Comparison of ENCODE assay signal across 9 mouse cellular contexts in genomic region chr2:134527419-134528114, GRCm38 (mm10). TPM values are rescaled to one million over a fixed set of nuclear protein-coding genes. Genes with fewer than 3 reads are reported as not detected.
A peak's percentile ranks its signal among the peaks of the same experiment; 100 is the strongest.
DNase-seq lines count a peak whose midpoint lies in the region; ATAC-seq and TF ChIP-seq lines count a peak whose summit lies in the region.
"Had no signal": no experiment of that assay in that cellular context is flagged by ENCODE, and none has a peak within 500 bp of the region (broad histone marks: within the 10 kb centered on the region; RNA-seq: fewer than 3 reads in every experiment).

No protein-coding gene starts in this region.

- H3K27ac ChIP-seq in left cerebral cortex, adult 2 months, result no peak overlapping the region

- no peaks in the 10 kb centered on the region for H3K79me2 ChIP-seq in myocyte (ENCODE audit: control insufficient read depth, insufficient read depth)

- no peak for TF ChIP-seq CTCF in left cerebral cortex, adult 2 months (IDR thresholded peaks at IDR 0.05)

- no peak for TF ChIP-seq POLR2A in myocyte (IDR thresholded peaks at IDR 0.05; ENCODE audit: insufficient read length, low read depth)

- no peaks in the 10 kb centered on the region for H3K36me3 ChIP-seq in myocyte (ENCODE audit: control insufficient read depth, insufficient read depth)

- no peak overlapping the region for H3K4me3 ChIP-seq in left cerebral cortex, adult 2 months
- H3K4me3 ChIP-seq in myocyte, result no peak overlapping the region

- no peak for ATAC-seq in CD4-positive, CD25-positive, alpha-beta regulatory T cell, adult 4 months

- DNase-seq in left cerebral cortex, postnatal 4 days, result peak; percentile 8
- no peak for DNase-seq in left cerebral cortex, adult 2 months (ENCODE audit: extremely low spot score in 1 of 2, low spot score in 2 of 2)
- peak; percentile 56 for DNase-seq in fibroblast of lung, adult 2 months (ENCODE audit: low read depth)
- DNase-seq in kidney, adult 18-20 months, result peak; percentile 8
- no peak for DNase-seq in layer of hippocampus, postnatal 14 days (ENCODE audit: low spot score in 2 of 2)
- DNase-seq in thymus, postnatal 36 days, result no peak

- no peak overlapping the region for H3ac ChIP-seq in myocyte (ENCODE audit: control insufficient read depth, insufficient read length)

- peak overlapping the region; percentile 38 for H3K4me2 ChIP-seq in myocyte (ENCODE audit: low read depth)

- H3K27me3 ChIP-seq in myocyte (ENCODE audit: control insufficient read depth, insufficient read depth, insufficient read length), result no peaks in the 10 kb centered on the region

- intact Hi-C loops in left cerebral cortex, postnatal 4 days (cut with DNase I), result loop anchor here (10.0 kb wide), 1 partner anchor 1503 kb away; no protein-coding TSS in a partner anchor
- intact Hi-C loops in left cerebral cortex, adult 2 months (cut with DNase I), result no loop called here

TF ChIP-seq in myocyte, 11 proteins besides CTCF, POLR2A, EP300 and RAD21:
- TF ChIP-seq POLR2AphosphoS2 (IDR thresholded peaks at IDR 0.05; ENCODE audit: insufficient read length, low read depth) (no peak), SRF (IDR thresholded peaks at IDR 0.05; ENCODE audit: control insufficient read depth, insufficient read length, low read depth) (no peak), CEBPB (IDR thresholded peaks at IDR 0.05; ENCODE audit: insufficient read depth, poor library complexity, severe bottlenecking) (no peak), MYOG (IDR thresholded peaks at IDR 0.05; ENCODE audit: control insufficient read depth in 1 of 3, insufficient read depth in 1 of 3, insufficient read length in 2 of 3, low read depth in 2 of 3) (no peak), REST (IDR thresholded peaks at IDR 0.05; ENCODE audit: insufficient read depth, insufficient read length) (no peak), TCF3 (IDR thresholded peaks at IDR 0.05; ENCODE audit: insufficient read length, low read depth) (no peak), MYOD1 (IDR thresholded peaks at IDR 0.05; ENCODE audit: control insufficient read depth in 1 of 3, insufficient read length in 2 of 3, low read depth in 2 of 3) (no peak), USF1 (IDR thresholded peaks at IDR 0.05; ENCODE audit: low read depth) (no peak), MAX (IDR thresholded peaks at IDR 0.05; ENCODE audit: low read depth) (no peak), TCF12 (IDR thresholded peaks at IDR 0.05; ENCODE audit: insufficient read depth, poor library complexity, severe bottlenecking) (no peak), E2F4 (IDR thresholded peaks at IDR 0.05; ENCODE audit: insufficient read depth) (no peak)

RNA-seq across cellular contexts. Expression of gene Hao1, which starts 26.6 kb away (rescaled TPM):
- total RNA-seq in left cerebral cortex, postnatal 4 days (2021), result not detected
- not detected for total RNA-seq in left cerebral cortex, adult 2 months (2021)
- 0.13 TPM for polyA plus RNA-seq in myocyte (2012; fragmentation: generic; extraction: Trizol)
- total RNA-seq in layer of hippocampus, postnatal 14 days (2021), result not detected
- polyA plus RNA-seq in CD4-positive, CD25-positive, alpha-beta regulatory T cell, adult 4 months (2017; shearing (Covaris generic)), result not detected
- polyA plus RNA-seq: limb, embryonic 11.5 days had no signal

Comparison
In these comparisons a context has a peak if more than half of its experiments do, and no peak if none do; other contexts are left out.
1. DNase-seq: peak in left cerebral cortex, postnatal 4 days (single experiment), fibroblast of lung, adult 2 months (single experiment) and kidney, adult 18-20 months (single experiment); none in left cerebral cortex, adult 2 months (0 of 2), layer of hippocampus, postnatal 14 days (0 of 2) and thymus, postnatal 36 days (0 of 2).